Mouse (Mus musculus) gastrocnemius, postnatal 25 days (tissue): ENCODE data around the gene Nkg7. TPM values are rescaled to one million over a fixed set of nuclear protein-coding genes. Genes with fewer than 3 reads are reported as not detected.
"Not testable (repeated sequence)": the region's sequence is repeated elsewhere in the genome, so short reads cannot be mapped to it uniquely, and the experiment has no call there.

Experiments used
- DNase-seq: peaks from one replicate; pipeline ENCODE4 v3.0.0; 2022
- long read RNA-seq, 2 experiments: library from polyadenylated mRNA; stranded (forward); transcript quantifications; one replicate each; pipeline ENCODE4 v2.0.0; 2021
- total RNA-seq, 2 experiments: library from RNA; stranded (reverse); gene quantifications; 1 replicate in 1 of 2; 2 replicates in 1 of 2; pipeline ENCODE4 v1.2.3; 2021

The Nkg7 gene
- not detected for total RNA-seq
- long read RNA-seq, experiment 1: 0 reads
- long read RNA-seq, experiment 2: 0 reads

DNA sequence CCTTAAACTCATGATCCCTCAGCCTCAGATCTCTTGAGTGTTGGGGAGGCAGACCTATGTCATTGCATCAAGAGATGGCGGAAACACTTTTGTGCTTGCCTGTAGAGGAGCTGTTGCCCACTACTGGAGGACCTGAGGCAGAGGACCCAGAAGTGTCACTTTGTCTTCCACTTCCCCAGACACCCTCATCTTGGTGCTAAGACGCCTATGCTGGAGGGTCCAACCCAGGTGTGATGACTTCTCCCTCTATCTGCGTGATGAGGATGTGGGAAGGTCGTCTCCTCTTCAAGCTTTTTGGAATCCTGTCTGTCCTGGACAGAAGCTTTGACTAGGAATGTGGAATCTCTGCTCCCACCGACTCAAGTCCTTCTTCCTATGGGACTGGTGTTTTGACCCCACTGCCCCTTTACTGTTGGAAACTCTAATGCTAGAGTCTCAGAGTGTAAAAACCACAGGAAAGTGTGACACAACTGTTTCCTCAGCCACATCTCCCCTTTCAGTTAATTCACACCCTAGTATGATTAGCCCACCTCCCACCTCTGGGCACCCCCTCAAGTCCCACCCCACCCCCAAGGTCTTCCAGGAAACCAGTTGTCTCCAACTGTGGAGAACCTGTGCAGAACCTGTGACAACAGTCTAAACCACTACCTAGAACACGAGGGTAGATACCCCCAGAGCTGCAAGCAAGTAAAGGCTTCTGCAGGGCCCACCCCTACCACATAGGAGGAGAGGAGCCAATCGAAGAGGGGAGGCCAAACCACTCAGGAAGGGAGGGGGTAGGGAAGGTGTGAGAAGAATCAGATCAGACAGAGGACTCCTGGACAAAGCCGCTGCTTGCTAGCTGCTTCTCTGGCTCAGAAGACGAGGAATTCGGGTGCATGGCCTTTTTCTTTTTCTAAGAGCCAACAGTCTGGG is at the start of gene Nkg7:
Nkg7 (plus strand) TSS at position 733 of the 915 bp plus-strand sequence.
- DNase-seq: no peak

DNA sequence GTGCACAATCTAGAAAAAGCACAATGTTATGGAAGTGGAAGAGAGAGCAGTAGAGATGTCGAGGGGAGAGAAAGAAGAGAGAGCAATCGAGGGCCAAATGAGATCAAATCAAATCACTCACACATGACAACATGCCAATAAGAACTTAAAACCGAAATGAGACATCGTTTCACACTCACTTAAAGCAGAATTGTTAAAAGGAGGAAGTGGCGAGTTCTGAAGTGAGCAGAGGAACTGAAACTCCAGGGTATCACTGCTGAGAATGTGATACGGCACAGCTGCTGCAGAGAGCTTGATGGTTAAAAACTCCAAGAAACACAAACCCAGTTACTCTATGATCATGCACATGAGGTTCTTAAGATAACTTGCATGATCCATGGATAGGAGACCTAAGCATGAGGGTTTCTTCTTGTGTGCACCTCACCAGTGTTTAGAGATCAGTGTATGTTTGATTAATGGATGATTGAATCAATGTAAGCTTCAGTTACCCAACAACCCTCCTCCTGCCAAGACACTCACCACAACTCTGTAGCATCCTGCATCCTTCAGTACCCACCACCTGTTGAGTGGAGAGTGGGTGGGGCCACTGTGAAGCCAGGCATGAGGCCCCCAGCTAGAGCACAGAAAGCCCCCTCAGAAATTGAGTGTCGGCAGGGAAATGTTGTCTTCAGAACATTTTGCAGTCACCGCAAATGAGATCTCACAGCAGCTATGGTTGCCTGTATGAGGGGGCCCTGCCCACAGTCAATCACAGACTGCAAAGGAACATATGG is 44.3 kb upstream of the Nkg7 start:
- no peak for DNase-seq

- no peak for DNase-seq
Measured at GRCm38 (mm10) chr7:43399501-43399900, 37.4 kb upstream of the Nkg7 start.

DNA sequence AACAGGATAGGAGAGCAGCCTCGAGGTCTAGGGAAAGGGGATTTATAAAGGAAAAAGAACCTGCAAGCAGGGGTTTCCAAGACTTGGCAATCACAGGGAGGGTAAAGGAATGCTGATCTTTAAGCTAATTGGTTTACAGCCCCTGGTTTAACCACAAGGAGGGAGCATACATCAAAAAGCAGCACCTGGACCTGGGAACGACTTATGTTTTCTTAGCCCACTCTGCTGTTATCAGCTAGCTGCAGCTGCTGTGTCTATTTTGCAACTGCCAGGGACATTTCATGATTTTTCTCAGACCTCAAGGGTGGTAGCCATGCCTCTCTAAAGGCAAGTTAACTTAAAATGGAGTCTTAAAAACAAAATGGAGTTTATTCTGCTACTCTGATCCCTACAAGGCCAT is 34.2 kb upstream of the Nkg7 start:
- DNase-seq: no peak

- DNase-seq: no peak
Measured at GRCm38 (mm10) chr7:43407573-43407972, 29.3 kb upstream of the Nkg7 start.

GRCm38 (mm10) chr7:43408131-43408553 is 28.7 kb upstream of the Nkg7 start, which contains the start of gene Siglecg:
Siglecg (plus strand) TSS chr7:43408204.
- no peak for DNase-seq

DNA sequence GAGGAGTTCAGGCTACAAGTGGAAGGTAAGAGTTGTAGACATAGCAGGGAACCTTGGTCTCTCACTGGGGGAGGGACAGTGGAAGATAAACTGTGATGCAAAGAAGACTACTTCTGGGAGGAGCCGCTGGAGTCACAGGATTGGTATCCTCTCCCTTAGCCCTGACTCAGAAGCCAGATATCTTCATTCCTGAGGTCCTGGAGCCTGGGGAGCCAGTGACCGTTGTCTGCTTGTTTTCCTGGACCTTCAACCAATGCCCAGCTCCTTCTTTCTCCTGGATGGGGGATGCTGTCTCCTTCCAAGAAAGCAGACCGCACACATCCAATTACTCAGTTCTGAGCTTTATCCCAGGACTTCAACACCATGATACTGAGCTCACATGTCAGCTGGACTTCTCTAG is 27.8 kb upstream of the Nkg7 start:
- DNase-seq: no peak

GRCm38 (mm10) chr7:43411724-43412123 is 25.1 kb upstream of the Nkg7 start:
- DNase-seq: not testable (repeated sequence)

DNA sequence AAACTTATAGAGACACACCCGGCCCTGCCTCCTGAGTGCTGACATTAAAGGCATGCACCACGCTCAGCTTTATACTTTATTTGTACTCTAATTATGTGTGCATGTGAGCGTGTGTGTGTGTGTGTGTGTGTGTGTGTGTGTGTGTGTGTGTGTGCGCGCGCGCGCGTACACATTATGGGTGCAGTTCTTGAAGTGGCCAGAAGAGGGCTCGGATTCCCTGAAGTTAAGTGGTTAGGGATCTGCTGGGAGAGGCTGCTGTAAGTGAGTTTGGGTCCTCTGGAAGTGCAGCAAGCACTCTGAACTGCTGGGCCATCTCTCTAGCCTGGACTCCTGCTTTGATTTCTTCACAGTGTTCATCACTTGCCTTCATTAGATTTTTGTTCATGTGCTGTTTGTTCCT is 19.6 kb upstream of the Nkg7 start:
- DNase-seq: no peak

DNA sequence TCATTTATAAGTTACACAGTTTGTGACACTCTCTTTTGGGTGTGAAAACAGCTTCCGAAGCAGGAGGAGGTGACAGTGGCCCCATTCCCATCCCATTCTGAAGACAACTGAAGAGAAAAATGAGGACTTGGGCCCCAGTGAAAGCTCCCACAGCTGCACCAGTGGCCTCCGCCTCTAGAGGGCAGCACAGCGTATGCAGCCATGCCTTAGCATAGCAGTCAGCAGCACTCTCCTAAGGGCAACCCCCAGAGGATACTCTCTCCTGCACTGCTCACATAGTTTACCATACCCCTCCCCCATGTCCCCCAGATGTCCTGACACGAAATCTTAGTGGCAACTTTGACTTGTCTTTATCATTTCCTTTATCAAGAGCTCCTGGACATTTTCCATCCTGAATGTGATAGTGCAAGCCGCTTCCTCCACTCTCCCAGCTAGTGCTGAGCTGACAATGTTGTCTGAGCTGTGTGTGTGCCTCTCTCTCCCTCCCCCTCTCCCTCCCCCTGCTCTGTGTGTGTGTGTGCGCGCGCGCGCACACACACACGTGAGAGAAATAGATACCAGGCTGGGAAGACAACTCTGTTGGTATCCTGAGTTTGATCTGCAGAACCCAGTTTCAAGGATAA is 13.8 kb upstream of the Nkg7 start:
- peak; percentile 57 for DNase-seq

- DNase-seq: no peak
Measured at GRCm38 (mm10) chr7:43423991-43424625, 12.8 kb upstream of the Nkg7 start.

GRCm38 (mm10) chr7:43427406-43427805 is 9.5 kb upstream of the Nkg7 start, which contains the start of gene Lim2:
Lim2 (plus strand) TSS chr7:43427670.
- no peak for DNase-seq

- DNase-seq: no peak
Measured at GRCm38 (mm10) chr7:43429500-43429899, 7.4 kb upstream of the Nkg7 start.

DNA sequence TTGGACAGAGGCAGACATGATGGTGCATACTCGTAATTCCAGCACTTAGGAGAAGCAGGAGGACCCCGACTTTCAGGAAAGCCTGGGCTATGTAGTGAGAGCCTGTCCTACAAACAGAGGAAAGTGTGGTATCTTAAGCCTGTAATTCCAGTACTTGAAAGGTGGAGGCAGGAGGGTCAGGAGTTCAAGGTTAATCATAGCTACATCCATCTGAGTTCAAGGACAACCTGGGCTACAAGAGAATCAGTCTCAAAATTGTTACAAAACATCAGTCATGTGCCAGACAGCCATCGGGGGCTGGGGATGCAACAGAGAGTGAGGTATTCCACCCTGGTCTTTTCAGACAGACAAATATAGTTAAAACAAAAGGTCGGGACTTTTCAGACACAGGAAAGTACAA is 4.0 kb upstream of the Nkg7 start:
- no peak for DNase-seq

GRCm38 (mm10) chr7:43434676-43435075 is 2.2 kb upstream of the Nkg7 start:
- no peak for DNase-seq

DNA sequence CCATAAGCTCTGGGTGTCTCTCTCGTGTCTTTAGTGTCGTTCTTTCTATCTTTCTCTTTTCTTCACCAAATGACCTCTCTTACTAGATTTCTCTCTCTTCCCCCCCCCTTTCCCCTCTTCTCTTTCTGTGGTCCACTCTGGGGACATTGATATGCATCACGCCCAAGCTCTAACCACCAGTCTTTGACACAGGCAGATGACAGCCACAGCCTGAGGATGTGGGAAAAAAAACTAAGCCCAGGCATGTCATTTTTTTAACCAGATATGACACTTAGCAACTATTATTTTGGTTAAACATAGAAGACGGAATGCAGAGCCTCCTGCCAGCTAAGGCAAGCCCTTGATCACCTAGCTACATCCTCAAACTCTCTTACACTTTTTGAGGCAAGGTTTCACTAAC is 1.7 kb downstream of the Nkg7 start:
- DNase-seq: no peak

DNA sequence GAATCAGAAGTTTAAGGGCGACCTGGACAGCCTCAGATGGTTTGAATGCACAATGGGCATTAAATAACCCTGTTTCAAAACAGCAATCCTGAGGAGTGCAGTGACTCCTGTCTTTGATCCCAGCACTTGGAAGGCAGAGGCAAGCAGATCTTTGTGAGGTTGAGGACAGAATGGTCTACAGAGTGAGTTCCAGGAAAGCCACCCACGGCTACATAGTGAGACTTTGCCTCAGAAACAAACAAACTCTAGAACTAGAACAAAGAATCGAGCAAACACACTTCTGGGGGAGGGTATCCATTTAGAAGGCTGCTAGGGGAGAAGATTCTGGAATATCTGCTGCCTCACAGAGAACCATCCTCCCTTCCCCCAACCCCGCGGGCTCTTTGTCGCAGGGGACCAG is 3.6 kb downstream of the Nkg7 start, which contains the start of gene Cldnd2:
Cldnd2 (plus strand) TSS at position 301 of the 400 bp plus-strand sequence.
- DNase-seq: no peak

DNA sequence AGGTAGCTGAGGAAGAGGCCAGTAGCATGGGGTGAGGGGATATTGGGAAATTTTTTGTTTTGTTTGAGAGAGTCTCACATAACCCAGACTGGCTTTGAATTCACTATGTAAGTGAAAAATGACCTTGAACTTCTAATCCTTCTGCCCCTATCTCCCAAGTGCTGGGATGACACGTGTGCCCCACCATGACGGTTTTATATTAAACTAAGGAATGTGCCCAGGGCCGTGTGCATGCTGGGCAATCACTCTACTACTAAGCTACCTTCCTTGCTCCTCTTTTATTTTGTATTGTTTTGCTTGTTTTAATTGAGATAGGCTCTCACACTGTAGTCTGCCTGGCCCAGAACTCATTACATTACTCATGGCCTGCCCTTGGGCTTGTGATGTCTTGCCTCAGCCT is 4.2 kb downstream of the Nkg7 start:
- no peak for DNase-seq

DNA sequence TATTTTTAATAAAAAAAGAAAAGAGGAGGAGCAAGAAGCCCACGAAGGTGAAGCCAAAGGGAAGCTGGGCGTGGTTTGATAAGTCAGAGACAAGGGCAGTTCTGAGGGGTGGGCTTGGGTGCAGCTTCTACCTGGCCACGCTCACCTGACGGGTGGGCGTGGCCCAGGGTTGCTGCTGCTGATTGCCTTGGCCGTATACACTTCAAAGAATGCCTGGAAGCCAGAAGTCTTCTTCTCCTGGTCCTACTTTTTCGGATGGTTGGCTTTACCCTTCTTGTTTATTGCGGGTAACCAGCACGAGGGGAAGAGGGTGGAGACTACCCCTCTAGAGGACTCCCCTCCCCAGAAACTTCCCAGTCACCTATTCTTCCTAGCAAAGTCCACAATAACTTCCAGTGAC is 5.8 kb downstream of the Nkg7 start:
- no peak for DNase-seq

GRCm38 (mm10) chr7:43443126-43443916 is 6.4 kb downstream of the Nkg7 start:
- peak; percentile 82 for DNase-seq

DNA sequence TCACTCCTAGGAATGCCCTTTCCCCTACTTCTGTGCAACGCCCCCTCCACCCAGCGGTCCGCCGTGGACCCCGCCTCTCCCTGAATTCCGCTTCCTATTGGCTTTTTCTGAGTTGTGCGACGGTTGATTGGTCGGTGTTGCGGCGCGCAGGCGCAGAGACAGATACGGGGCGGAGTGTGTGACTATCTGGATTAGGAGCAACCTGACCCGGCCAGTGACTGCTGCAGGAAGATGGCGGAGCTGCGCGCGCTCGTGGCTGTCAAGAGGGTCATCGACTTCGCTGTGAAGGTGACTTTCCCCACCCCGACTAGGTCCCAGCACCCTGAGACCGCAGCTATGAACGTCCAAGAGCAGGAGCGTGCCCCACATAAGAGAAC is 7.0 kb downstream of the Nkg7 start, which contains the start of the genes Etfb and Gm45233:
Etfb (plus strand) TSS at position 167 of the 377 bp plus-strand sequence.
Gm45233 (plus strand) TSS at position 212 of the 377 bp plus-strand sequence.
- DNase-seq: peak; percentile 97
